Mouse (Mus musculus): Measurements from ENCODE around the gene Polr2l. TPM values are rescaled to one million over a fixed set of nuclear protein-coding genes. Genes with fewer than 3 reads are reported as not detected.

Gene Polr2l
- polyA plus RNA-seq, 1 experiment = 21.1 TPM

DNA sequence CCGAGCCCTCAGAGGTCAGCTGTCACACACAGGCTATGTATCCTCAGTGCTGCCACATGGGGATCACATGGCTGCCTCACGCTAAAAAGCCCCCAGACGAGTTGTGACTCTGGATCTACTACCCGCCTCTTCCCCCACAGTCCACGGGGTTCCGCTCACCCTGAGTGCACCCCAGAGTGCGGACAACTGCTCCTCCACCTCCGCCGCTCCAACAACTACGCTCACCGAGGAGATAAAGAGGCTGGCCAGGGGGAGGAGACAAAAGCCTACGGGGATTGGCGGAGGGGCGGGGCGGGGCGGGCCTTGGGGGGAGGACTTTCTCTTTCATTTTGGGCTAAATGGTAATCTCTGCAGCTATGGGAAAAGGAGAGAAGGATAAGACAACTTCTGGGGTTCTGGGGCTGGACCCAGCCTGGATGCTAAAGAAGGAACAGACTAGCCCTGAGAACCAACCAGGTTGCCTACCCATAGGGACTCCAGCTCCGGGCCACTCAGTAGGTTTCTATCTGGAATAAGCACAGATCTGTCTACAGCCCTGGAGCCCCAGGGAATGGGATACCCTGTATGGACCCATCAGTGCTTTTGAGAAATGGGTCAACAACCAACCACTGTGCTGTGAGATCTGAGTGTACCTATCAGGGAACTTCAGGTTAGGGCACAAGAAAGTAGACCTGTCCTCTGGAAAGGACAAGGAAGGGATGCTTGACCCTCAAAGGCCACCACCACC is 39.6 kb downstream of the Polr2l start:
- Histone ChIP-seq H3K27me3 (ENCODE audit: control insufficient read depth, insufficient read depth, low read length) (no peaks in the 10 kb centered on the region), H3K36me3 (ENCODE audit: control insufficient read depth, insufficient read depth, low read length) (no peaks in the 10 kb centered on the region), H3K27ac (ENCODE audit: control insufficient read depth, insufficient read depth, low read depth, low read length) (no peak overlapping the region), H3K4me1 (ENCODE audit: control insufficient read depth, insufficient read depth, low read length) (peaks cover 3% of the 10 kb centered on the region; the same call in 1 of the 2 replicates), H3K4me3 (ENCODE audit: control insufficient read depth, low read depth, low read length) (peak overlapping the region; percentile 47)
- 0 out of 2 replicates have a peak, but pooled peaks have one; percentile 26 for TF ChIP-seq POLR2A (IDR thresholded peaks at IDR 0.05; ENCODE audit: control insufficient read depth, low read depth, low read length)
- TF ChIP-seq CTCF (IDR thresholded peaks at IDR 0.05; ENCODE audit: control insufficient read depth, insufficient read depth, insufficient replicate concordance, low read depth, low read length) = no peak

- no peak overlapping the region for H3K27ac ChIP-seq (ENCODE audit: control insufficient read depth, insufficient read depth, low read depth, low read length)
- peaks cover 3% of the 10 kb centered on the region; the same call in 1 of the 2 replicates for H3K4me1 ChIP-seq (ENCODE audit: control insufficient read depth, insufficient read depth, low read length)
- no peaks in the 10 kb centered on the region for H3K36me3 ChIP-seq (ENCODE audit: control insufficient read depth, insufficient read depth, low read length)
These were observed 40.5 kb downstream of the Polr2l start for GRCm38 (mm10) chr7:141434464-141434863.

GRCm38 (mm10) chr7:141433517-141434400 is 41.2 kb downstream of the Polr2l start:
- Histone ChIP-seq H3K4me1 (ENCODE audit: control insufficient read depth, insufficient read depth, low read length) (peaks cover 8% of the 10 kb centered on the region), H3K27ac (ENCODE audit: control insufficient read depth, insufficient read depth, low read depth, low read length) (no peak overlapping the region), H3K27me3 (ENCODE audit: control insufficient read depth, insufficient read depth, low read length) (no peaks in the 10 kb centered on the region), H3K4me3 (ENCODE audit: control insufficient read depth, low read depth, low read length) (no peak overlapping the region), H3K36me3 (ENCODE audit: control insufficient read depth, insufficient read depth, low read length) (no peaks in the 10 kb centered on the region)
- TF ChIP-seq CTCF (IDR thresholded peaks at IDR 0.05; ENCODE audit: control insufficient read depth, insufficient read depth, insufficient replicate concordance, low read depth, low read length) = no peak
- TF ChIP-seq POLR2A (IDR thresholded peaks at IDR 0.05; ENCODE audit: control insufficient read depth, low read depth, low read length) = 0 out of 2 replicates have a peak, but pooled peaks have one; percentile 15

More at GRCm38 (mm10) chr7:141434464-141434863, 40.5 kb downstream of the Polr2l start:
- H3K4me3 ChIP-seq (ENCODE audit: control insufficient read depth, low read depth, low read length) = 0 out of 2 replicates have a peak overlapping the region, but pooled peaks have one; percentile 47
- no peaks in the 10 kb centered on the region for H3K27me3 ChIP-seq (ENCODE audit: control insufficient read depth, insufficient read depth, low read length)
- no peak for TF ChIP-seq CTCF (IDR thresholded peaks at IDR 0.05; ENCODE audit: control insufficient read depth, insufficient read depth, insufficient replicate concordance, low read depth, low read length)
- no peak for TF ChIP-seq POLR2A (IDR thresholded peaks at IDR 0.05; ENCODE audit: control insufficient read depth, low read depth, low read length)

DNA sequence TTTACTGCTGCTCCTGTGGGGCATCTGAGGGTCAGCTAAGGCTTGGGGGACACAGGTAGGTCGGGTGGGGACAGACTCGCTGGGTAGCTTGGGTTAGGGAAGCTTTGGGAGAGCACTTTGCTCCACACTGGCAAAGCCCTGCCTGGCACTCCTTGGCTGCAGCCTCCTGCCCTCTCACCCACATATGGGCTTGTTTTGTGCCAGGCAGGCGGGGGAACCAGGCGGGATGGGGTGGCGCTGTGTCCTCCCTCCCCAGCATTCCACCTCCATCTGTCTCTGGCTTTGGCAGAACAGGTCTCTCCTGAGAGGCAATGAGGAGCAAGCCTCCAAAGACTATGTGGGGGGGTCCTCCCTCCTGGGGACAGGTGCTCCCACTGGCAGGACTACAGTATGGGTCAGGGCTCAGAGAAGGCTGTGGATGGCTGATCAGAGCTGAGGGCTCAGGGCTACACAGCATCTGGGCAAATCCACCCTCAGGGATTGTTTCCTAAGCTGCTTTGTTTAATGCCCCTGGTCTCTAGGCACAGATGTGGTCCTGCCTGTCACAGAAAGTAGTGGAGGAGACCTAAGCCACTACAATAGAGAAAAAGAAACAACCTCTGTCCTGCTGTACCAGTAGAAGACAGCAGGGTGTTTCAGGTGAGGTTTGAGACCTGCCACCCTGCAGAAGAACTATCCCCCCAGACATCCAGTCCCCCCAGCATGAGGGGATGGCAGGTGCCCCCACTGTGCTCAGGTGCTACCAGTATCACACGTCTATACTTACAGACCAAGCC is 42.0 kb downstream of the Polr2l start:
- no peak for TF ChIP-seq POLR2A (IDR thresholded peaks at IDR 0.05; ENCODE audit: control insufficient read depth, low read depth, low read length)
- no peak for TF ChIP-seq CTCF (IDR thresholded peaks at IDR 0.05; ENCODE audit: control insufficient read depth, insufficient read depth, insufficient replicate concordance, low read depth, low read length)
- Histone ChIP-seq H3K36me3 (ENCODE audit: control insufficient read depth, insufficient read depth, low read length) (no peaks in the 10 kb centered on the region), H3K4me3 (ENCODE audit: control insufficient read depth, low read depth, low read length) (no peak overlapping the region), H3K4me1 (ENCODE audit: control insufficient read depth, insufficient read depth, low read length) (peaks cover 8% of the 10 kb centered on the region), H3K27ac (ENCODE audit: control insufficient read depth, insufficient read depth, low read depth, low read length) (no peak overlapping the region), H3K27me3 (ENCODE audit: control insufficient read depth, insufficient read depth, low read length) (no peaks in the 10 kb centered on the region)

DNA sequence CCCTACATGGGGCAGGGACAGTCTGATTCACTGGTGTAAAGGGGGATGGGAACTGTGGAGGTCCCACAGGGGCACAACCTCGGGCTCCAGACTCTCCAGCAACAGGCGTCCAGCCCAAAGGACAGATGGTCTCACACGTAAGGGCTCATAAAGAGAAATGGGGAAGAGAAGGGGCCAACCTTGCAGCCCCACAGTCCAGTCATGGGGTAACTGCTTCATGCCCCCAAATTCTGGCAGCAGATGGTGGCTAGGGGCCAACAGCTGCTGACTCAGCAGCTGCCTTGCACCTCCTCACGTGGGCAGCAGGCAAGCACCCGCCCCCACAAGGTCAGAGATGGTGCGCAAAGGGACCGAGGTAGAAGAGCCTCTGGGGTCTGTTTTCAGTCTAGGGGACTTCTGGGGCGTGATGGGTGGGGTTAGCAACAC is 42.7 kb downstream of the Polr2l start:
- Histone ChIP-seq H3K36me3 (ENCODE audit: control insufficient read depth, insufficient read depth, low read length) (no peaks in the 10 kb centered on the region), H3K4me3 (ENCODE audit: control insufficient read depth, low read depth, low read length) (no peak overlapping the region), H3K27ac (ENCODE audit: control insufficient read depth, insufficient read depth, low read depth, low read length) (no peak overlapping the region), H3K27me3 (ENCODE audit: control insufficient read depth, insufficient read depth, low read length) (no peaks in the 10 kb centered on the region), H3K4me1 (ENCODE audit: control insufficient read depth, insufficient read depth, low read length) (peaks cover 6% of the 10 kb centered on the region)
- TF ChIP-seq POLR2A (IDR thresholded peaks at IDR 0.05; ENCODE audit: control insufficient read depth, low read depth, low read length) (no peak), CTCF (IDR thresholded peaks at IDR 0.05; ENCODE audit: control insufficient read depth, insufficient read depth, insufficient replicate concordance, low read depth, low read length) (no peak)

DNA sequence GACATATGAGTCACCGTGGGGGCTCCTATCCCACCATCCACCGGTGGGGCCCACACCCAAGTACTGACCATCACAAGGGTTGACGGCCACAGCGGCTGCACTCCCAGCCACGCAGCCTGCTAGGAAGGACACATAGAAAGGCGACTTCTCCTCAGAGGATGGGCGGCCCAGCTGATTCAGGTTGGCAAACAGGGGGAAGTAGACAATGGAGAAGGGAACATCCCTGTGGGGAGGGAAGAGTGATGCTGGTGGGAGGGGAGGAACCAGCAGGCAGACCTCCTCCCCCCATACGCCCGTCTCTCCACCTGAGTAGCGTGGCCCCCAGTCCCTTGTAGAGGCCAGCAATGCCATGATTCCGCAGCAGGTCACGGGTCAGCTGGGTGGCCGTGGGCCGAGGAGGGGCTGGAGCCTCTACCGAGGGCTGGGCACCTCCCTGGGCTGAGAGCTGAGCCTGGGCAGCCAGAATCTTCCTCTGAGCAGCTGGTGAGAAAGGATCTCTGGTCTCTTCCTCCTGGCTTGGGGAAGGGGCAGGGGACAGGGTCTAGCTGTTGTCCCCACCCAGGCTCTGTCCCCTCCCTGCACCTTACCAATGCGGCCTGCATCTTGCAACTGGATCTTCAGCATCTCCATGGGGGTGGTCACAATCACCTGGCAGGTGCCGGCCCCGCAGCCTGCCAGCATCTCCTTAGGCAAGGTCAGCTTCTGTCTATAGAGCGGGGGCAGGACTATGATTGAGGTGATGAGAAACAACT is 43.3 kb downstream of the Polr2l start:
- H3K27me3 ChIP-seq (ENCODE audit: control insufficient read depth, insufficient read depth, low read length) = no peaks in the 10 kb centered on the region
- H3K36me3 ChIP-seq (ENCODE audit: control insufficient read depth, insufficient read depth, low read length) = no peaks in the 10 kb centered on the region
- no peak overlapping the region for H3K27ac ChIP-seq (ENCODE audit: control insufficient read depth, insufficient read depth, low read depth, low read length)
- peaks cover 6% of the 10 kb centered on the region for H3K4me1 ChIP-seq (ENCODE audit: control insufficient read depth, insufficient read depth, low read length)
- H3K4me3 ChIP-seq (ENCODE audit: control insufficient read depth, low read depth, low read length) = no peak overlapping the region
- no peak for TF ChIP-seq CTCF (IDR thresholded peaks at IDR 0.05; ENCODE audit: control insufficient read depth, insufficient read depth, insufficient replicate concordance, low read depth, low read length)
- no peak for TF ChIP-seq POLR2A (IDR thresholded peaks at IDR 0.05; ENCODE audit: control insufficient read depth, low read depth, low read length)
